Mouse (Mus musculus) adipose tissue, adult 10 weeks (tissue): ENCODE measurements around the gene Midn. TPM values are rescaled to one million over a fixed set of nuclear protein-coding genes. Genes with fewer than 3 reads are reported as not detected.

ENCODE experiments used
- polyA plus RNA-seq: library from polyadenylated mRNA; stranded (reverse); fragments of 350-450 nt; fragmentation: Illumina TruSeq; extraction: RNeasy Lipid Tissue Mini Kit (QIAGEN cat#74804); gene quantifications from one replicate; pipeline ENCODE4 v1.2.3, GENCODE M21; 2014; ENCODE audit warnings: low read depth, low replicate concordance

Gene Midn
- 28.1 TPM for polyA plus RNA-seq

GRCm38 (mm10) chr10:80147719-80148601 lies at the start of gene Midn:
Gene Midn, plus strand, starts transcription at chr10:80148272.

GRCm38 (mm10) chr10:80105460-80105859 lies 42.6 kb upstream of the Midn start, which contains the start of gene Sbno2:
Gene Sbno2, minus strand, starts transcription at chr10:80105571.

GRCm38 (mm10) chr10:80115290-80115943 lies 32.7 kb upstream of the Midn start, which contains the start of gene Stk11:
Gene Stk11, plus strand, starts transcription at chr10:80115803.

GRCm38 (mm10) chr10:80138553-80139438 lies 9.3 kb upstream of the Midn start, which contains the start of gene Atp5d:
Gene Atp5d, plus strand, starts transcription at chr10:80138632.

GRCm38 (mm10) chr10:80140666-80141035 lies 7.4 kb upstream of the Midn start, which contains the start of gene Cbarp:
Gene Cbarp, minus strand, starts transcription at chr10:80140835.

GRCm38 (mm10) chr10:80165392-80166128 lies 17.5 kb downstream of the Midn start, which contains the start of gene Cirbp:
Gene Cirbp, plus strand, starts transcription at chr10:80165985.

GRCm38 (mm10) chr10:80172527-80173292 lies 24.6 kb downstream of the Midn start, which contains the start of gene 1600002K03Rik:
Gene 1600002K03Rik, plus strand, starts transcription at chr10:80172944.

GRCm38 (mm10) chr10:80179068-80180051 lies 31.3 kb downstream of the Midn start, which contains the start of gene Efna2:
Gene Efna2, plus strand, starts transcription at chr10:80179482.

Other genes starting within 250 kb of the Midn start
- gene Med16, start 239.3 kb upstream of the Midn start, polyA plus RNA-seq = 25.6 TPM
- not detected for gene Gm26602, start 237.4 kb upstream of the Midn start, polyA plus RNA-seq
- 2.7 TPM for gene Kiss1r, start 231.3 kb upstream of the Midn start, polyA plus RNA-seq
- 81.2 TPM for gene R3hdm4, start 227.1 kb upstream of the Midn start, polyA plus RNA-seq
- gene Arid3a, start 221.2 kb upstream of the Midn start, polyA plus RNA-seq = 4.9 TPM
- 22.5 TPM for gene Wdr18, start 188.1 kb upstream of the Midn start, polyA plus RNA-seq
- not detected for gene Grin3b, start 177.6 kb upstream of the Midn start, polyA plus RNA-seq
- 86.6 TPM for gene Tmem259, start 163.9 kb upstream of the Midn start, polyA plus RNA-seq
- 46.6 TPM for gene Cnn2, start 159.7 kb upstream of the Midn start, polyA plus RNA-seq
- gene Abca7, start 151.8 kb upstream of the Midn start, polyA plus RNA-seq = 3.8 TPM
- 13.2 TPM for gene Arhgap45, start 131.6 kb upstream of the Midn start, polyA plus RNA-seq
- 65.7 TPM for gene Polr2e, start 108.5 kb upstream of the Midn start, polyA plus RNA-seq
- gene Gpx4, start 101.1 kb upstream of the Midn start, polyA plus RNA-seq = 681 TPM
- 17.9 TPM for gene Sbno2, start 42.7 kb upstream of the Midn start, polyA plus RNA-seq
- 82.1 TPM for gene Stk11, start 32.5 kb upstream of the Midn start, polyA plus RNA-seq
- gene Atp5d, start 9.6 kb upstream of the Midn start, polyA plus RNA-seq = 268 TPM
- gene Cbarp, start 7.4 kb upstream of the Midn start, polyA plus RNA-seq = 29.3 TPM
- gene Cirbp, start 17.7 kb downstream of the Midn start, polyA plus RNA-seq = 219 TPM
- 19.9 TPM for gene 1600002K03Rik, start 24.7 kb downstream of the Midn start, polyA plus RNA-seq
- gene Efna2, start 31.2 kb downstream of the Midn start, polyA plus RNA-seq = 1.4 TPM
- gene Mum1, start 78.2 kb downstream of the Midn start, polyA plus RNA-seq = 56.7 TPM
- gene Ndufs7, start 100.8 kb downstream of the Midn start, polyA plus RNA-seq = 123 TPM
- 196 TPM for gene Gamt, start 112.7 kb downstream of the Midn start, polyA plus RNA-seq
- 85.8 TPM for gene Dazap1, start 113.2 kb downstream of the Midn start, polyA plus RNA-seq
- 1,679 TPM for gene Rps15, start 144.2 kb downstream of the Midn start, polyA plus RNA-seq
- 0.71 TPM for gene Apc2, start 147.7 kb downstream of the Midn start, polyA plus RNA-seq
- gene 2310011J03Rik, start 172.3 kb downstream of the Midn start, polyA plus RNA-seq = 32.7 TPM
- gene Pcsk4, start 181.2 kb downstream of the Midn start, polyA plus RNA-seq = 5.3 TPM
- gene Reep6, start 181.7 kb downstream of the Midn start, polyA plus RNA-seq = 55.6 TPM
- gene Adamtsl5, start 200.1 kb downstream of the Midn start, polyA plus RNA-seq = 9.4 TPM
- gene Plk5, start 208.2 kb downstream of the Midn start, polyA plus RNA-seq = 0.34 TPM
- 14.4 TPM for gene Mex3d, start 239.4 kb downstream of the Midn start, polyA plus RNA-seq